Mouse (Mus musculus) lung, postnatal 14 days (tissue): ENCODE results near the gene Lat2.
A peak's percentile ranks its signal among the peaks of the same experiment; 100 is the strongest.

Experiments used
- DNase-seq: peaks from one replicate; pipeline ENCODE4 v3.0.0; 2021

Gene Lat2

DNA sequence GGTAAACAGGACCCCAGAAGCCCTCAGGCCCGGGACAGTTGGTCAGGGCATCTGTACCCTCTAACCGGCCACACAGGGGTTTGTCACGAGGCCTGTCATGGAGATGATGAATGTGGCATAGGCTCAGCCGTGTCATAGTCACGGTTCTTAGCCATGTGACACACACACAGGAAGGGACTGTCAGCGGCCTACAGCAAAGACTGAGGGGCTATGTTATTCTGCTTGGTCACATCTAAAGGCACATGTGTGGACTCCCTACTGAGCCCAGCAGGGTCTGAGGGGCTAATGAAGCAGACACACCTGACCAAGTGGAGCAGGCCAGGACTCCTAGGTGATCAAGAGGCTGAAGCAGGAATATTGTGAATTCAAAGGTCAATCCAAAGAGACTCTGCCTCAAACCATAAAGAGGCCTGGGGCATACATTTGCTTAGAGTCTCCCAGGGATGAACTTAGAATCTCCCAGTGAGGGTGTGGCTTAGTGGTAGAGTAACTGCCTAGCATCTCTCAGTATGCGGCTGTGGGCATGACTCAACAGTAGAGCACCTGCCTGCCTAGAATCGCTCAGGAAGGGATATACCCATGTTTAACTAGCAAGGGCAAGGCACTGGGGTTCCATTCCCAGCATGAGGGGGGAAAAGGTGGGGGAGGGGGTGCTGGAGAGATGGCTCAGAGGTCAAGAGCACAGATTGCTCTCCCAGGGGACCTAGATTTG lies 2.9 kb downstream of the Lat2 start:
- DNase-seq, result no peak

- no peak for DNase-seq
These were observed 4.7 kb downstream of the Lat2 start for GRCm38 (mm10) chr5:134609916-134610643.

DNA sequence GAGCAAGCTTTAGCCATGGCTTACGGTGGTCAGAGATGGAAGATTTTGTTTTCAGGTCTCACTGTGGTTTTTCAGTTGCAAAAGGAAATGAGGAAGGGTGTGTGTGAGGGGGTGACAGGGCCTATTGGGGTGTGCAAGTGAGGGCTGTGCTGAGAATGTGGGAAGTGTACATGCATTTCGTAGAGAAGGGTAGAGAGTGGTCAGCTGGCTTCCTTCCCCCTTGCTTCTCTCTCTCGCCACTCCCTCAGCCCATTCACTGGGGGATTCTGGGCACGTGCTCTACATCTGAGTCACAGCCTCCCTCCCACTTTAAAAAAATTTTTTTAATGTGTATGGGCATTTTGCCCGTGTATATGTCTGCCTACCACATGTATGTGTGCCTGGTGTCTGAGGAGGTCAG lies 7.7 kb downstream of the Lat2 start:
- DNase-seq, result no peak

DNA sequence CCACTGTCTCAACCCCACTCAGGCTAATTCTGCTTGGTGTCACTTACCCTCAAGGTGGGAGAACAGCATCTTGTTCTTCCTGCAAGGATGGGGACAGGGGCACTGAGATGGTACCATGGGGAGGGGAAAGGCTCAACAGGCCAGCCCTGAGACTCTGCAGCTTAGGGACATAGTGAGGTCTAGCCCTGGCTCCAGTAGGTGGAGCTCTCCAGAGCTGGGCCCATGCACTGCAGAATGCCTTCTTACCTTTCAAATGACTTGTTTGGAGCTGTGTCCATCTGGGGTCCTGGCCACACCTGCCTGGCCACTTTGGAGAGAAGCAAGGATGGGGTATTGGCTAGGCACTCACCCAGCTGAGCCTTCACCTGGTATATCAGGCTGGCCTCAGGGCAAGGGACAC lies 8.5 kb downstream of the Lat2 start:
- no peak for DNase-seq

DNA sequence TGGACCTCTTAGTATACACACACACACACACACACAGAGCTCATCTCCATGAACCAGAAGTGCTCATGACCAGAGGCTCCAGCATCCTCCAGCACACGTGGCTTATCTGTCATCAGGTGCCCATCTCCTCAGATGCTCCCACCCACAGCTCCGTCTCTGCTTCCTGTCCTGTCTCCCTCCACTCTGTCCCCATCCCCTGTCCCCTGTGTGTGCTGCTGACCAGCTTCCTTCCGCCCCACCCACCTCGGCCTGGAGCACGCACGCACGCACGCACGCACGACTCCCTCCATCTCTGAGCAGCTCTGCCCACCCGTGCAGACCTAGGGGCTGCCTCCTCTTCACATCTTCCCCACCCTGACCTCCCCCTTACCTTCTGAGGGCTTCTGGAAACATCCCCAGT lies 10.4 kb downstream of the Lat2 start:
- DNase-seq, result no peak

DNA sequence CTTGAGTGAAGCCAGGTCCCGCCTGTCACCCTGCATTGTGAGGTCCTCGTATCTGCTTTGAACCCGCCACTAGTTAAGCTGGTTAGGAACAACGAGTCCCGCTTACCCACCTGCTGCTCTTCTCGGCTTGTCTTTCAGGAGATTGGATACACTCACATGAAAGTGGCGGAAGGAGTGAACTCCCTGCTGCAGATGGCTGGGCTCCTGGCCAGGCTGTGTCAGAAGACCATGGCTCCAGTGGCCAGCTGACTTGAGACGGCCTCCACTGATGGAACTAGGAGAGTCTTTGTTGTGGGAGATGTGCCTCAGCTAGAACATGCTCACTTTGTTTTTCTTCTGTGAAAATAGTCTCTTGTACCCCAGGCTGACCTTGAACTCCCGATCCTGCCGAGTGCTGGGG lies 17.1 kb downstream of the Lat2 start:
- DNase-seq, result no peak

GRCm38 (mm10) chr5:134593093-134593492 lies 21.7 kb downstream of the Lat2 start:
- no peak for DNase-seq

DNA sequence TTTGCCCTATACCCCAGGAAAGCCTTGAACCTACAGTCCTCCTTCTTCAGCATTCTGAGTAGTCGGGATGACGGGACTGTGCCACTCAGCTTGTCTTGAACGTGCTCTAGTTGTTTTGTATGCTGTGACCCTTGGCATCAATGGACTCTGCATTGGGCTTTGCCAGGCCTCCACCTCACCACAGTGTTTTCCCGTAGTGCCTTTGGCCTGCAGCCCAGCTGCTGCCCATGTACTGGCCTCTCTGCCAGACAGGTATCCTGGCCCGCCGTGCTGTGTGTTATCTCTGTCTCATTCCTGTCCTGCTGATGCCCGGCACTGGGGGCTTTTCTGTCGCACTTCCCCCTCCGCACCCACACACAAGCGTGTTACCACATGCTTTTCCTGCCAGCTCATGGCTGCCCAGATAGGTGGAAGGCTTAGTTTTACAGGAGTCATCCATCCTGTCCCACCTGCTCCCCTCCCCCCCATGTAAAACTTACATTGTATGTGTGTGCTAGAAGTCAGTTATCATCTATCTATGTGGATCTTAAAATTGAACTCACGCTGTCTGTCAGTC lies 22.7 kb downstream of the Lat2 start:
- DNase-seq, result no peak

DNA sequence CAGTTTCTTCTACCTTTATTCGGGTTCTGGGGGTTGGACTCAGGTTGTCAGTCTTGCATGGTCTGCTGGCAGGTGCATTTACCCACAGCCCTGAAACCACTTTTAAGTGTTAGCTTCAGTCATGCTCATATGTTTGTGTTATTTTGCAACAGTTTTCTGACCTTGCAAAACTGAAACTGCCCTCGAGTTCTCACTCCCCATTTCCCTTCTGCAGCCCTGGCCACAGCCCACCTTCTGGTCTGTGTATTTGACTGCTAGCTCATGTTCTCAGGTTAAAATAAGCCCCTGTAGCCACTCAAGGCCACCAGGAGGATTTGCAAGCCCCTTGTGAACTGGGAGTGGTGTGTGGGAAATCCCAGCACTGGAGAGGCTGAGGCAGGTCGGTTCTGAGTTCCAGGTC lies 24.9 kb downstream of the Lat2 start:
- no peak for DNase-seq

DNA sequence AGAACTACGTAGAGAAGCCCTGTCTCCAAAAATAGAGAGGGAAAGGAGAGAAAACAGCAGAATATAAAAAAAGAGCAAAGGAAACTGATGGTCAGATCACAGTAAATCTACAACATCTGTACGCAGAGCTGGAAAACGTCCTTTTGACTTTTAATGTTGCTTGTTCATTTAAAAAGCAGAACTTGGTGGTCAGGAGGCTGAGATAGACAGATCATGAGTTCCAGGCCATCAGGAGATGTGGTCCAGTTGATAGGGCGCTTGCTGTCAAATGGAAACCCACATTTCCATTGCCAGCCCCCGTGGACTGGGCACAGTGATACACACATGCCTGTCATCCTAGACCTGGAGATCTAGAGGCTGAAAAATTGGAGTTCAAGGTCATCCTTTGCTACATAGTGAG lies 30.0 kb downstream of the Lat2 start:
- no peak for DNase-seq

DNA sequence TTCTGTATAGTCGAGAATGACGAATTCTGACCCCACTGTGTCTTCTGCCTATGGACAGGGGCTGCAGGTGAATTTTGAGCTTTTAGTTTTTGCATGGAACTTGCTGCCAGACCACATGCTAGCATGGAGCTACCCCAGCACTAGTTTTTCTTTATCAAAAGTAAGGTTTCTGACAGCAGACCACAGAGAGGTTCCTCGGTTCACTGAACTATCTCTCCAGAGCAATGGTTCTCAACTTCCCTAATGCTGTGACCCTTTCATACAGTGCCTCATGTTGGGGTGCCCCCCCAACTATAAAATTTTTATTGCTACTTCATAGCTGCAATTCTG lies 31.0 kb downstream of the Lat2 start:
- DNase-seq, result no peak

- no peak for DNase-seq
These were observed 31.6 kb downstream of the Lat2 start for GRCm38 (mm10) chr5:134583006-134583883.

DNA sequence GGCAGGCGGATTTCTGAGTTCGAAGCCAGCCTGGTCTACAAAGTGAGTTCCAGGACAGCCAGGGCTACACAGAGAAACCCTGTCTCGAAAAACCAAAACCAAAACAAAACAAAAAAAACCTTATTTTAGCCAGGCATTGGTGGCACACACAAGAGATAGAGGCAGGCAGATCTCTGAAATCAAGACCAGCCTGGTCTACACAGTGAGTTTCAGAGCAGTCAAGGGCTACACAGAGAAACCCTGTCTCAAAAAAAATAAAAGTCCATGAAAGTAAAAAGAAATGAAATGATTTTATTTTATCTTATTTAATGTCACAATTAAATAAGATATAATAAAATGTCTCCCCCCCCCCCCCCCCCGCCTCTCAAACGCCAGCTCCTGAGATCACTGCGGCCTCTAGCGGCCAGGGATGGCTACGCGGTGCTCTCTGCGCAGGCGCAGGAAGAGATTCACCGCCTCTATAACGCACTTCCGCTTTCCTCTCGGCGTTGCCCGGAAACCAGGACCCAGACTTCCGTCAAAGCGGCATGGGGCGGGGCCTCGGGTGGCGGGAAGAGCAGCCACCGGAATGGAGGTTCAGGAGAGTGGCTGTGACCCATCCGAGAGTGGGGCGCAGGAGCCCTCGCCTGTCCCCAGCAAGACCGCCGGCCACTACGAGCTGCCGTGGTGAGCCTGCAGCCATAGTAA lies 32.5 kb downstream of the Lat2 start:
- DNase-seq, result peak; percentile 98

DNA sequence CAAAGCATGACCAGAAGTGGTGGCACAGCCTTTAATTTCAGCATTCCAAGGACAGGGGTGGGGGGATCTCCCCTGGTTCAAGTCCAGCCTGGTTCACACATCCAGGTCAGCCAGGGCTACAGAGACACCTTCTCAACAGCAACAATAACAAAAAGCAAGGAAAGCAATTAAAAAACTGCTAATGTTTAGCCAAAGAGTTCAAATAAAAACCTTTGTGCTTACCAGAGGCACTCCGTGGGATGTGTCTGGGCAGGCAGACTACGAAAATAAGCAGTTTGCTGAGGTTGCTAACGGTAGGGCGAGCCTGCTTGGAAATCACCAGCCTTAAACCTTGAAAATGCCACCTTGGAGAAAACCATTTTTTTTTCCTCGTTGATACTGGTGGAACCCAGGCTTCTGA lies 33.7 kb downstream of the Lat2 start, which contains the start of gene Rfc2:
Gene Rfc2 (plus strand): TSS at position 221 of the 400 bp plus-strand sequence.
- DNase-seq, result no peak

DNA sequence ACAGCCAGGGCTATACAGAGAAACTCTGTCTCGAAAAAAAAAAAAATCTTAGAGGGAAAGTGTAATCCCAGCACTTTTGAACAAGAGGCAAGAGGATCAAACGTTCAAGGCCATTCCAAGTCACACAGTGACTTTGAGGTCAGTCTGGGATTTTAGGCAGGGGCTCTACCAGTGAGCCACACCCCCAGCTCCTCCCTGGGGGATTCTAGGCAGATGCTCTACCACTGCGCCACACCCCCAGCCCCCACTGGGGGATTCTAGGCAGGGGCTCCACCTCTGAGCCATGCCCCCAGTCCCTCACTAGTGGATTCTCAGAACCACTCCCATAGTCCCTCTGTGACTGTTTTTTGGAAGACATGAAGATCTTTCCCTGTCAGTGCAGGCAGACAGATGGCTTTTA lies 35.7 kb downstream of the Lat2 start:
- no peak for DNase-seq

DNA sequence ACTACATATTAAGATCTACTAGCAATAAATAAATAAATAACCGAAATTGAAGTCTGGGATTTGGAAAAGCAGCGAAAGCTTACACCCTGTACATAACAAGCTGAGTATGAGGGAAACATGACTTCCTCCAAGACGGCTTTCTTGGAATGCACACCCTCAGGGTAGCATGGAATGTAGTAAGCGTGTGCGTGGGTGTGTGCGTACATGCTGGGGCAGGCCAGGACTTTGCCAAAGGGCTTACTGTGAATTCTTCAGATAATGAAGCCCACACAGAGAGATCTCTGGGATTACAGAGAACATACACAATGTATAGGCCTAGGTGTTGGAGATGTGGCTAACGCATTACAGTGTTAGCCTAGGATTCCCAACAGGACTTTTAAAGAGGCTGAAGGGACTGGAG lies 37.3 kb downstream of the Lat2 start:
- DNase-seq, result no peak

DNA sequence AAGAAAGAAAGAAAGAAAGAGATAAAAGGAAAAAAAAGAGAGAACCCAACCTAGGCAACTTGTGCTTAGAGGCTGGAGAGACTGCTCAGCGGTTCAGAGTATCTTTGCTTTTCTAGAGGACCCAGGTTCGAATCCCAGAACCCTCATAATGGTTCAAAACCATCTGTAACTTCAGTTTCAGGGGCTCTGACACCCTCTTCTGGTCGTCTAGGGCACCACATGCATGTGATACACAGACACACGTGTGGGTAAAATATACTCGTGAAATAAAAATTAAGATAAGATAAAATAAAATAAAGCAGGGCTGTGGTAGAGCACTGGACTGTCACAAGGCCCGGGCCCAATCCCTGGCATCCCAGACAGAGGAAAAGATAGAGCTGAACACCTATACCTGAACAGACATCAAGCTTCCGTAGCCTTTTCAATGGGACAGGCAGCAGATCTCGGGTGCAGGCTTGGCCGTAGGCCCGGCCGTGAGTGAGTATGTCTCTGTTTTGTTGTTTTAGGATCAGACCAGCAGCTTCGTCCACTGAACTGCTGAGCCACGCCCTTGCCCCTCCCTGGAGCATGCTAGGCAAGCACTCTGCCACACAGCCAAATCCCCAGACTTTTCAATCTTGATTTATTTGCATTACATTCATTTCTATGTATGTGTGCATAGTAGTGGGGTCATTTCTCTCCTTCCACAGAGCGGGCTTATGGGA lies 38.2 kb downstream of the Lat2 start:
- no peak for DNase-seq

- DNase-seq, result no peak
These were observed 39.0 kb downstream of the Lat2 start for GRCm38 (mm10) chr5:134575833-134576232.

DNA sequence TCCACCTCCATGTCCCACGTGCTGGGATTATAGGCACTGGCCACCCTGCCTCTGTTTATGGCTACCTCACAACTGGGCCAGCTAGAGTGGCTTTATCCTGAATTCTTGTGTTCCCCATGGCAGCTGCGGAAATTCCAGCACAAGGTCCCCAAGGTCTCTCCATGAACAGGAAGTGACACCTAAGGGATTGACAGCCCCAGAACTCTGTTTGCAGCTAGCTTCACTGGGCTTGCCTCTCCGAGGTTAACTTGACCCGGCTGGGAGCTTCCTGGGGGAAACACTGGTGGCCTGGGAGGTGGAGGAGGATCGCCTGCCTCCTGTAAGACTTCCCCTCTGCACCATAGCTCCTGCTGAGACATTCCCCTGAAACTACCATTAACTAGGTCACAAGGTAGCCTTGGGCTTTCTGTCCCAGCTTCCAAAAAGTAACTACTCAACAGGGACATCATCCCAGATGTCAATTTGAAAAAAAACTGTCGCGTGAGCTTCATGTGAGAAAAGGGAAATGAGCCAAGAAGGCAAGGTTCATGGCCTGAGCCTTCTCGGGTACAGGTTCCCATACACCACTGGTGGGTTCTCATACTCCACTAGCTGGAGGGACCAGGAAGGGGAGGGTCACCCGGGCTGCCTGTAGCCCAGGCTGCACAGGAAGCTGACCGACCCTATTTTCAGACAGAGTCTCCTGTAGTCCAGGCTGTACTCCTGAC lies 42.2 kb downstream of the Lat2 start:
- DNase-seq, result no peak

GRCm38 (mm10) chr5:134571730-134572507 lies 42.9 kb downstream of the Lat2 start:
- peak; percentile 53 for DNase-seq
